Mouse (Mus musculus): ENCODE measurements around the gene Capn12.

- TF ChIP-seq CTCF (IDR thresholded peaks at IDR 0.05; ENCODE audit: control insufficient read depth, insufficient read depth, insufficient replicate concordance, low read depth, low read length) = no peak
- no peak for TF ChIP-seq POLR2A (IDR thresholded peaks at IDR 0.05; ENCODE audit: control insufficient read depth, low read depth, low read length)
Observed at GRCm38 (mm10) chr7:28926172-28926571, 45.0 kb downstream of the Capn12 start.

Measured in testis, adult 2 months (tissue).